Mouse (Mus musculus) c-Kit-positive CD71-negative TER-119-negative erythroid progenitor cells, embryonic 14.5 days (primary cell): ENCODE data around the gene Cntrl.

ENCODE experiments used
- DNase-seq: peaks from one replicate; pipeline ENCODE4 v3.0.0-alpha.2; 2013; ENCODE audit warnings: low read depth

The Cntrl gene

GRCm38 (mm10) chr2:35175281-35176065, 66.2 kb downstream of the Cntrl start:
- no peak for DNase-seq

GRCm38 (mm10) chr2:35178153-35178552, 68.9 kb downstream of the Cntrl start:
- DNase-seq, result no peak

- DNase-seq, result no peak
These were observed 73.9 kb downstream of the Cntrl start for GRCm38 (mm10) chr2:35183115-35183673.

GRCm38 (mm10) chr2:35188929-35189328, 79.6 kb downstream of the Cntrl start:
- DNase-seq, result no peak

GRCm38 (mm10) chr2:35193976-35194375, 84.7 kb downstream of the Cntrl start:
- no peak for DNase-seq

- peak; percentile 45 for DNase-seq
These were observed 86.6 kb downstream of the Cntrl start for GRCm38 (mm10) chr2:35195626-35196544.

GRCm38 (mm10) chr2:35199541-35199940, 90.2 kb downstream of the Cntrl start:
- DNase-seq, result no peak

GRCm38 (mm10) chr2:35199971-35200897, 90.9 kb downstream of the Cntrl start:
- no peak for DNase-seq

- DNase-seq, result peak; percentile 99
These were observed 91.8 kb downstream of the Cntrl start, which contains the start of gene Rab14 for GRCm38 (mm10) chr2:35200898-35201668. Rab14 (minus strand) TSS chr2:35201120.

GRCm38 (mm10) chr2:35203729-35204128, 94.4 kb downstream of the Cntrl start:
- DNase-seq, result no peak

GRCm38 (mm10) chr2:35206761-35207160, 97.5 kb downstream of the Cntrl start:
- no peak for DNase-seq

- DNase-seq, result no peak
These were observed 98.8 kb downstream of the Cntrl start for GRCm38 (mm10) chr2:35208054-35208453.

- no peak for DNase-seq
These were observed 99.8 kb downstream of the Cntrl start for GRCm38 (mm10) chr2:35208931-35209665.

GRCm38 (mm10) chr2:35211681-35212080, 102.4 kb downstream of the Cntrl start:
- no peak for DNase-seq

- no peak for DNase-seq
These were observed 104.1 kb downstream of the Cntrl start for GRCm38 (mm10) chr2:35213345-35213910.

GRCm38 (mm10) chr2:35214881-35215358, 105.6 kb downstream of the Cntrl start:
- DNase-seq, result peak; percentile 70

- DNase-seq, result no peak
These were observed 106.1 kb downstream of the Cntrl start for GRCm38 (mm10) chr2:35215363-35215762.

GRCm38 (mm10) chr2:35216701-35217100, 107.4 kb downstream of the Cntrl start:
- DNase-seq, result no peak

- no peak for DNase-seq
These were observed 109.4 kb downstream of the Cntrl start for GRCm38 (mm10) chr2:35218736-35219135.
